Mouse (Mus musculus): ENCODE data around the gene Odf3.

DNA sequence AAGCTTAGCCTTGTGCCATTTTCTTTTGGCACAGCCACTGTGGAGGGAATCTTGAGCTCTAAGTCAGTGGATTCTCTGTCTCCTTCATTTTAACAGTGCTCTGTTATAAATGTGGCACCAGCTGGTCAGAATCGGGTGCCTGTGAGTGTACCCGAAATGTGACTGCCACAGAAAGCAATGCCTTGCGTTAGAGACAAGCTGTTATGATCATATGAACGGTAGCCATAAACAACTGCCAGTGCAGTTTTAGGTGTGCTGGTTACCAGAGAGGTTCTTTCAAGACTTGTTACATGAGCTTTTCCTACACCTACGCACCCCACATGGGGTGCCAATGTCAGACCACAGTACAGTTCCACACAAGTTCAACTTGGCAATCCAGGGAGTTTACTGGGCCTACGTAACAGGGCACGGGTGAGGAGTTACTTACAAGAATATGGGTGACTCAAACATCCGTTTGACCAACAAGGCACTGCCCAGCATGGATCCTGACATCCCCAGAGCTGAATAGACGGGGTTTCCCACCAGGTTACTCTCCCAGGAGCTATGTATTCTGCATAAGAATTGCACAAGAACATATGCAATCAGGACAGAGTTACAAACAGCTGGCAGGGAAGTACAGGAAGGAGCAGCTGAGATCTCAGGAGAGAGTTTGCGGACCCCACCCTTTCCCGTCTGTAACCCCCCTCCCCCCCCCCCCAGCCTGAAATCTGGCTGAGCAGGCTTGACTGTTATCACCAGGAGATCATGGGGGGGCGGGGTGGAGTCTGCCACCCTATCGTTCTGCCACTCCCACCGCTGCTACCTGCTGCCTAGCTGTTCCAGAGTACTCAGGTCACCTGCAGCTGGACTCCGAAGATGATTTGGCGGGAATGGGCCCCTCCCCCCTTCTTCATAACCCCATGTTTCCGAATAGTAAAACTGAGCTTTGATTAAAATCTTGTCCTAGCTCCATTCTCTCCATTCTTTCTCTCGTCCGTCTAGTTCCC is 6.6 kb upstream of the Odf3 start:
- TF ChIP-seq CTCF (IDR thresholded peaks at IDR 0.05; ENCODE audit: extremely low read depth, insufficient read depth, insufficient read length, insufficient replicate concordance) = no peak
- TF ChIP-seq POLR2A (IDR thresholded peaks at IDR 0.05; ENCODE audit: low read depth, low read length) = no peak
